Mouse (Mus musculus): Measurements from ENCODE around the gene Insyn1. TPM values are rescaled to one million over a fixed set of nuclear protein-coding genes. Genes with fewer than 3 reads are reported as not detected.

Insyn1 gene
- not detected in 2 replicates for total RNA-seq (2015)
- not detected in 2 replicates for total RNA-seq (2017)

GRCm38 (mm10) chr9:58487851-58488801 is at the start of gene Insyn1:
Gene Insyn1, plus strand, starts transcription at chr9:58488603.
- ATAC-seq (replicated peaks; ENCODE audit: poor library complexity) = no peak

DNA sequence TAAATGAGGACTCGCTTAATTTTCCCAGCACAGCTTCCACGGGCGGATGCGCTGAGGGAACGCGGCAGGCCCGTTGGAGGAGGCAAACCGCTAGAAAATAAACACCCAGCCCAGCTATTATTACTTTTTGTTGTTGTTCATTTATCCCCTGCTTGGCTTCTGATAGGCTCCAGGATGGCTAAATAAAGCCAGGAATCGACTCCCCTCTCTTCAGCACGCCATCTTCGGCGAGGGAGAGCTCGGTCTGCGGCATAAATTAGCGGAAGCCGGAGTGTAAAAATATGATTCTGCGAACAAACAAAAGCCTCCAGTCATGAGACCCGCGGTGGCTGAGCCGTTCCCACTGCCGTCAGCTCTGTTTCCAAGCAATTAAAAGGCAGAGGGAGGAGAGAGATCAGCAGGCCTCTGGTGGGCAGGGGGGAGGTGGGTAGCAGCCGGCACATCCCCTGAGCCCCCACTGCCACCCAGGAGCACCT is 49.4 kb upstream of the Insyn1 start:
- no peak for ATAC-seq (replicated peaks; ENCODE audit: poor library complexity)

GRCm38 (mm10) chr9:58440100-58440499 is 48.3 kb upstream of the Insyn1 start:
- ATAC-seq (replicated peaks; ENCODE audit: poor library complexity) = no peak

- ATAC-seq (replicated peaks; ENCODE audit: poor library complexity) = no peak
Measured at GRCm38 (mm10) chr9:58440614-58441013, 47.8 kb upstream of the Insyn1 start.

- ATAC-seq (replicated peaks; ENCODE audit: poor library complexity) = no peak
Measured at GRCm38 (mm10) chr9:58441351-58442104, 46.9 kb upstream of the Insyn1 start.

DNA sequence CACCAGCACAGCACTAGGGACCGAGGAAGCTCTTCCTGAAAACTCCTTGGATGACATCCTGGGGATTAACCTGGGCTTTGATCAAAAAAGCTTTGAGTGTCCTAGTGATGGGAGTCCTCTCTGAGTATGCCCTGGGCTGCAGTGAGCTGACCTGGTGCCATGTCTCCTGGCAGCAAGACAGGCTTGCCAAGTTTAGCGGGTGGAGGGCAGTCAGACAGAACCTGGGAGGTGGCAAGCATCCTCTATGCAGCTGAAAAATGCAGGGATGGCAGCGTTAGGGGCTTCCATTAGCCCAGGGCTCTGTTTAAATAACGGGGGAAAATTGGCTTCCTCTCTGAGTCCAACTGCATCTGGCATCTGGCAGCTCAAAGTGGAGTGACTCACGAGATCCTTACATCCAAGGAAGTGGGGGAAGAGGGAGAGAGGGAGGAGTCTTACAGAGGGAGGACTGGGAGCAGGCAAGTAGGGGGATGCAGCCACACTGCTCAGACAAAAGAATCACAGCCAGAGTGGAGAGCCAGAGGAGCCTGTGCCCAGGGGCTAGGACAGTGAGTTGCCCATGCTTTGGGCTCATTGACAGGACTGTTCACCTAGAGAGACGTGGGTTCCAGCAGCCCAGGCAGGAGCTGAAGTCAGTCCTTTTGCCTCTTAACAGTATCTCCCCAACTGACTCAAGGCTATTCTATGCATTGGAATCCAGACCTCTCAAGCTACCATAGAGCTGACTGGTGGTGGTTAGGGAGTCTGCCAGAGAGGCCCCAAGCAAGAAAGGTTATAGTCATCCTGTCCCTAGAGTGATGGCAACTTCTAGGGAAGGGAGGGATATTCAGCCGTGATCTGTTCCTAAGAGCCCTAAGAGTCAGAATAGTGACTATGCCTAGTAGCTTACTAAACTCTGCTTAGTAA is 46.0 kb upstream of the Insyn1 start:
- ATAC-seq (replicated peaks; ENCODE audit: poor library complexity) = no peak

- ATAC-seq (replicated peaks; ENCODE audit: poor library complexity) = no peak
Measured at GRCm38 (mm10) chr9:58443061-58443460, 45.3 kb upstream of the Insyn1 start.

DNA sequence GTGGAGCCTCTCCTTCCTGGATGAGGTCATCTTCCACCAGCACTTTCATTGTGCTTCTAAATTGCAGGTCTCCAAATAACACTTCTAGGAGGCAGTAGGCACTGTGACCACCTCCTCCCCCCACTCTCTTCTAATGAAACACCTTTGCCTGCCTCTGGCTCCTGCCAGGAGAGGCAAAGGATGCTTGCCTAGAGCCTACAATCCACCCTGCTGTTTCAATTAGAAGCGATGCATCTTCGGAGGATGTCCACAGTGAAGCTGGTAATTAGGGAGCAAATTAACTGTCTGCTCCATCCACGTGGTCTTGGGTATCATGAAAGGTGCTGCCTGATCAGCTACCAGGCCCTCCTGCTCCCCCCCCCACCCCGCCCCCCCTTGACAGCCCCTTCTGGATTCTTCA is 41.6 kb upstream of the Insyn1 start:
- no peak for ATAC-seq (replicated peaks; ENCODE audit: poor library complexity)

DNA sequence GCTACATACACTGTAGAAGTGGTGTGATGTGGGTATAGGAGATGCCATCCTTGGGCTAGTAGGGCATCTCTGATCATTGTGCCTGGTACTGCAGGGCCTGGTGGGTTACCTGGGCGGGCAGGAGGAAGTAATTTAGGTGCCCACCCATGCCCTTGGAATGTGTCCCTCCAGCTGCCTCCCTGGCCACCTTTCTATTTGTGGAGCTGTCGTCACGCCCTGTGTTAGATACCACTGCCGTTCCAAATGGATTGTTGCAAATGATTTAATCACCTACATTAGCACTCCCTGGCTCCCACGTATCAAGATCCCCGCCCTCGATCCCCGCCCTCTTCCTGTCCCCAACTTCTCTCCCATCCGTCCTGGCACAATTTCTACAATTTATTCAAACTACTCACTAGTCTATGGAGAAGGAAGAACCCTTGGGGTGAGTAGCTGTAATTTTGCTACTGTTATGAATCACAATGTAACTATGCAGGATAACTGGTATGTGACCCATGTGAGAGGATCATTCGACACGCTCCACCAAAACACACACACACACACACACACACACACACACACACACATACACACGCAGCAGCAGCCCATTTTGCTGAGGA is 40.3 kb upstream of the Insyn1 start:
- no peak for ATAC-seq (replicated peaks; ENCODE audit: poor library complexity)

DNA sequence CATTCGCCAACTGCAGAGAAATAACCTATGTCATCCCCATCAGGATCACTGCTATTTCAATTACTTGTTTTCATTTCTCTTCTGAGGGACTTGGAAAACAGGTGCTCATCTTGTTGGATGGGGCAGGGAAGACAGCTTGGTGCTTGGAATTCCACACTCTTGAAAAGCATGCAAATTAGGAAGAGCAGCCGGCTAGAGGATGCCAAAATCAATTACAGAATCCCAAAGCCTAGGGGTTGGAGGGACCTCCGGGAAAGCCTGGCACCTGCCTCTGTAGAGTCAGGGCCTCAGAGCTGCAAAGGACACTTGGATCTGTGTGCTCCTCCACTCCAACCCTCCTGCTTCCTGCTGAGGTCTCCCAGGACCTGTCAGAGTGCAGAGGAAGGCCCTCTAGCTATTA is 38.9 kb upstream of the Insyn1 start:
- ATAC-seq (replicated peaks; ENCODE audit: poor library complexity) = no peak

- no peak for ATAC-seq (replicated peaks; ENCODE audit: poor library complexity)
Measured at GRCm38 (mm10) chr9:58453791-58454378, 34.5 kb upstream of the Insyn1 start.

DNA sequence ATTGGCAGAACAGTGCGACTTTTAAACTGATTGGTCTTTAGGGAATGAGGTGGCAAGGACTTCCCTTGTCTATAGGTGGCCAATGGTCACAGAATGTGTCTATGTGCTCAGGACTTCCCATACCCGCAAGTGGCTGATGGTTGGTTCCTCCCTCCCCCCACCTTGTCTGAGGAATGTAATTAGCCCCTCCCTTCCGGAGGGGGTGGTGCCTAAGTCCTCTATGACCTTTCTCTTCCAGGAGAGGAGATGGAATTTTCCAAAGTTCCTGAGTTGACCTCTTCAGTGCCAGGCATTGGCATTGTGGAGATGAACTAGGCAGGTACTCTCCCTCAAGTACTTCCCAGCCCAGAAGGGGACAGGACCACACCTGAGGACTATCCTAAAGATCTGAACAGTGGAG is 33.5 kb upstream of the Insyn1 start:
- no peak for ATAC-seq (replicated peaks; ENCODE audit: poor library complexity)

DNA sequence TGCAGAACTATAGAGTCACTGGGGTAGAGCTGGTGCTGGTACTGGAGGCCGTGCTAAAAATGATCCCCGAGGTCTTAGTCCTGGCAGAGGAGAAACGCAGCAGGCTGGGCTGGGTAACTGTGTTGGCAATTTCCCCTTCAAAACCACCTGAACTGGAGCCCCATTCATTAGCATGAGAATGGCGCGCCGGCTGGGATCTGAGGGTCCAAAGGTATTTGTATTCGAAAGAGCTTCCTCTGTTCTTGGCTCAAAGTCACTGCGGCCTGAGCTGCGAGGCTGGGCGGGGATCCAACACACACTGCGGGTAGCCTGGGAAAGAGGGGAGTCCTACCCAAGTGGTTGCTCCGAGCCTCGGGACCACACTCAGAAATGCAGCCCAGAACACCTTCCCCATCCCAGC is 32.6 kb upstream of the Insyn1 start:
- no peak for ATAC-seq (replicated peaks; ENCODE audit: poor library complexity)

DNA sequence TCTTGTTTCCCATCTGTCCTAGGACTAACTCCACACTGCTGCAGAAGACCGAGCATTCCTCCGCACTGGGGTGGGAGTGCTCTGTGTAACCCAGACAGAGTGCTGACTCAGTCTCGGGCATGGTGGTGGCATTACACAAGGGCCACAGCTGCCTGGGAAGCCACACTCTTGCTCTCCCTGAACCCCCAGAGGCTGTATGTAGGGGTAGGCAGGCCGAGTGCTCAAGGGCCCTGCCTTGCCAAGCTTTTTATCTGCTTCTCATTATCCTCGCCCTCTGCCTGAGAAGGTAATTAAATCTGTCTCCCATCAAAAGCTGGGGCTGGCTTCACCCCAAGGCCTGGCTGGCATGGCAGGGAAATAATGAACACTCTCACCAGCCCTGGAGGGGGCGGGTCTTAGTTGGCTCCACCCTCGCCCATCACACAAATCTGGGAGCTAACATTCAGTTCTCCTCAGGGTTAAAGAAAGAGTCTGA is 30.9 kb upstream of the Insyn1 start:
- ATAC-seq (replicated peaks; ENCODE audit: poor library complexity) = no peak

GRCm38 (mm10) chr9:58458341-58458740 is 30.1 kb upstream of the Insyn1 start:
- no peak for ATAC-seq (replicated peaks; ENCODE audit: poor library complexity)

- no peak for ATAC-seq (replicated peaks; ENCODE audit: poor library complexity)
Measured at GRCm38 (mm10) chr9:58458856-58459553, 29.4 kb upstream of the Insyn1 start.

DNA sequence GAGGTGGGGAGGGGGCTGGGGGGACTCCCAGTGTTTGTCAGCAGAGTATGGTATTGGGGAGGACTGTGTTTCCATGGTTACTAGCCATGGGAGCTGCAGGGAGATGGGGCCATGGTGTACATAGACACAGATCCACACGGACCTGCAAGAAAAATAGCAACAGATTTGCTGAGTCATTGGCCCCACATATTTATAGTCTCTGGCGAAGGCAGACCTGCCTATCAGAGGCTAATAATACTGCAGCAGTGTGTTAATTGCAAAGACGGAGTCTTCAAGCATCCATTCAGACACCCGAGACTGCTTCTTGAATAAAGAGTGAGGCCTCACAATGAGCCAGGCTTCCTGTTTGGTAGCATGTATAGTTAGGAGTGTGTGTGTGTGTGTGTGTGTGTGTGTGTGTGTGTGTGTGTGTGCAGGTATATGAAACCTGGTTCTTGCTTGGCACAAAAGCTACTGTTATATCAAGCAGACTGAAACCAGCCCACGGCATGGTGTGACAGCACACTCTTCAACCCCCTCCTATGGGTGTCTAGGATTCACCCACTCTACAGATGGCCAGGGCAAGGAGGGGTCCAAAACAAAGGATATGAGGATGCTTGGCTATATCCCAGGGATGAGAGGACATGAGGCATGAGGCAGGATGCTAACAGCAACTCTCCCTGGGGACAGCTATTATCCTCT is 20.9 kb upstream of the Insyn1 start:
- ATAC-seq (replicated peaks; ENCODE audit: poor library complexity) = no peak

GRCm38 (mm10) chr9:58470466-58470865 is 17.9 kb upstream of the Insyn1 start:
- no peak for ATAC-seq (replicated peaks; ENCODE audit: poor library complexity)

Measured in megakaryocyte progenitor cell, adult 5-6 weeks (primary cell).